In the genomic region with DNA sequence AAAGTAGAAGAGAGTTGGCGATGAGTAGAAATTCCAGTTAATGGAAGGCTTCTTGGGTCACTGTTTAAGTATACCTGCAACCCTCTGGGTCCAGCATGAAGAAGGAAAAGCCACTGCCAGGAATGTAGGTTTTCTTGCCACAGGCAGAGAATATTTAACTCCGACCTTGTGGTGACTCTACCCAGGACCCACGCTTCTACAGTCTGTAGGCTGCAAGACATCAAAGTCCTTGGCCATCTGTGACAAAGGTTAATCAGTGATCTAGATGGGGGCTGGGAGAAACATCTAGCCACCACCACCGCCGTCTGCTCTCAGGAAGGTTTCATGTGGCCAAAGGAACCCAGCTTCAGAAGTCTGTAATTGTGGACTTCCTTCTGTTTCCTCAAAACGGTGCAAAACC, we compare ENCODE assay signal across 10 mouse cellular contexts.
DNase-seq lines count a peak whose midpoint lies in the region; ATAC-seq lines count a peak whose summit lies in the region.
"Had no signal": no experiment of that assay in that cellular context is flagged by ENCODE, and none has a peak within 500 bp of the region (broad histone marks: within the 10 kb centered on the region; RNA-seq: fewer than 3 reads in every experiment).

No protein-coding gene starts in this region.

- no peak overlapping the region for H3K9ac ChIP-seq in heart, embryonic 16.5 days (ENCODE audit: low read length)
- H3K9ac ChIP-seq in embryonic facial prominence, embryonic 12.5 days: no peak overlapping the region
- no peak overlapping the region for H3K9ac ChIP-seq in kidney, embryonic 14.5 days (ENCODE audit: low read depth, low read length)
- no peak overlapping the region for H3K9ac ChIP-seq in liver, embryonic 12.5 days
- H3K9ac ChIP-seq: forebrain, embryonic 13.5 days; hindbrain, embryonic 15.5 days had no signal

- peak overlapping the region; percentile 89; the same call in 1 of the 2 replicates for H3K27ac ChIP-seq in heart, embryonic 16.5 days (ENCODE audit: low read length)
- 0 out of 2 replicates have a peak overlapping the region, but pooled peaks have one; percentile 25 for H3K27ac ChIP-seq in embryonic facial prominence, embryonic 12.5 days
- peak overlapping the region; percentile 93 for H3K27ac ChIP-seq in kidney, embryonic 14.5 days (ENCODE audit: low read depth, low read length)
- H3K27ac ChIP-seq in liver, embryonic 12.5 days: peak overlapping the region; percentile 78
- H3K27ac ChIP-seq: forebrain, embryonic 13.5 days had no signal

- intact Hi-C loops in heart, postnatal 10 days (cut with DNase I): loop anchor here (5.0 kb wide), 1 partner anchor 98 kb away; the partner anchor contains the start of gene Sorbs1

- H3K4me2 ChIP-seq in heart, embryonic 16.5 days (ENCODE audit: low read depth, low read length): no peak overlapping the region
- no peak overlapping the region for H3K4me2 ChIP-seq in embryonic facial prominence, embryonic 12.5 days (replicated peaks)
- H3K4me2 ChIP-seq in kidney, embryonic 14.5 days (replicated peaks; ENCODE audit: low read depth, low read length): no peak overlapping the region
- no peak overlapping the region for H3K4me2 ChIP-seq in liver, embryonic 12.5 days
- H3K4me2 ChIP-seq: forebrain, embryonic 13.5 days; hindbrain, embryonic 15.5 days had no signal

- no peaks in the 10 kb centered on the region for H3K9me3 ChIP-seq in heart, embryonic 16.5 days (replicated peaks; ENCODE audit: control insufficient read depth, low read length)
- no peaks in the 10 kb centered on the region for H3K9me3 ChIP-seq in embryonic facial prominence, embryonic 12.5 days
- H3K9me3 ChIP-seq in kidney, embryonic 14.5 days (ENCODE audit: control insufficient read depth, low read length): no peaks in the 10 kb centered on the region
- no peaks in the 10 kb centered on the region for H3K9me3 ChIP-seq in liver, embryonic 12.5 days (replicated peaks)
- H3K9me3 ChIP-seq: forebrain, embryonic 13.5 days; hindbrain, embryonic 15.5 days had no signal

- no peak for ATAC-seq in heart, embryonic 16.5 days (replicated peaks; ENCODE audit: extremely low read depth, insufficient read depth, low FRiP score)
- no peak for ATAC-seq in embryonic facial prominence, embryonic 12.5 days (ENCODE audit: insufficient number of reproducible peaks, insufficient read depth, low FRiP score, low TSS enrichment)
- ATAC-seq in kidney, embryonic 14.5 days (ENCODE audit: low FRiP score, low TSS enrichment): peak; percentile 81
- ATAC-seq in liver, embryonic 12.5 days: no peak; the same call in 1 of the 2 replicates
- ATAC-seq in CD4-positive, CD25-positive, alpha-beta regulatory T cell, adult 4 months: no peak
- ATAC-seq: forebrain, embryonic 13.5 days had no signal

- no peaks in the 10 kb centered on the region for H3K27me3 ChIP-seq in heart, embryonic 16.5 days (ENCODE audit: control insufficient read depth, insufficient read depth, low read length)
- no peaks in the 10 kb centered on the region for H3K27me3 ChIP-seq in embryonic facial prominence, embryonic 12.5 days
- no peaks in the 10 kb centered on the region for H3K27me3 ChIP-seq in kidney, embryonic 14.5 days (ENCODE audit: control insufficient read depth, insufficient read depth, low read length)
- H3K27me3 ChIP-seq in liver, embryonic 12.5 days (replicated peaks): no peaks in the 10 kb centered on the region
- H3K27me3 ChIP-seq: forebrain, embryonic 13.5 days; hindbrain, embryonic 15.5 days had no signal

- no peak for DNase-seq in heart, postnatal 10 days
- DNase-seq in urinary bladder, postnatal 14 days (ENCODE audit: low spot score): no peak
- DNase-seq in embryo, embryonic 11 days: no peak

- H3K4me1 ChIP-seq in heart, embryonic 16.5 days (ENCODE audit: control insufficient read depth, insufficient read depth, low read length): peaks cover 52% of the 10 kb centered on the region
- H3K4me1 ChIP-seq in embryonic facial prominence, embryonic 12.5 days: peaks cover 15% of the 10 kb centered on the region; the same call in 1 of the 2 replicates
- H3K4me1 ChIP-seq in kidney, embryonic 14.5 days (ENCODE audit: control insufficient read depth, insufficient read depth, low read length): peaks cover 26% of the 10 kb centered on the region
- peaks cover 23% of the 10 kb centered on the region for H3K4me1 ChIP-seq in liver, embryonic 12.5 days

- H3K36me3 ChIP-seq in heart, embryonic 16.5 days (ENCODE audit: control insufficient read depth, insufficient read depth): no peaks in the 10 kb centered on the region
- H3K36me3 ChIP-seq in embryonic facial prominence, embryonic 12.5 days: no peaks in the 10 kb centered on the region
- no peaks in the 10 kb centered on the region for H3K36me3 ChIP-seq in kidney, embryonic 14.5 days (ENCODE audit: control insufficient read depth, insufficient read depth, low read length)
- no peaks in the 10 kb centered on the region for H3K36me3 ChIP-seq in liver, embryonic 12.5 days
- H3K36me3 ChIP-seq: hindbrain, embryonic 15.5 days had no signal

- 59% methylated on average over 6 of the region's 6 CpGs for WGBS in heart, embryonic 16.5 days
- 59% methylated on average over 6 of the region's 6 CpGs for WGBS in embryonic facial prominence, embryonic 12.5 days
- 37% methylated on average over 6 of the region's 6 CpGs for WGBS in kidney, embryonic 14.5 days
- WGBS in liver, embryonic 12.5 days (ENCODE audit: insufficient replicate concordance): 47% methylated on average over 6 of the region's 6 CpGs

- H3K4me3 ChIP-seq in heart, embryonic 16.5 days (ENCODE audit: low read length): no peak overlapping the region
- no peak overlapping the region for H3K4me3 ChIP-seq in embryonic facial prominence, embryonic 12.5 days
- no peak overlapping the region for H3K4me3 ChIP-seq in kidney, embryonic 14.5 days (ENCODE audit: low read length)
- H3K4me3 ChIP-seq in liver, embryonic 12.5 days: no peak overlapping the region
- H3K4me3 ChIP-seq: forebrain, embryonic 13.5 days; hindbrain, embryonic 15.5 days had no signal

Comparison
In these comparisons a context has a peak if more than half of its experiments do, and no peak if none do; other contexts are left out.
1. H3K27ac ChIP-seq: peak in every context shown above with its lines; median percentile 93 in kidney, embryonic 14.5 days; 89 in heart, embryonic 16.5 days; 78 in liver, embryonic 12.5 days; 25 in embryonic facial prominence, embryonic 12.5 days.